Mouse (Mus musculus) left cerebral cortex, adult 11 months (tissue): ENCODE measurements around the gene Commd7.
A peak's percentile ranks its signal among the peaks of the same experiment; 100 is the strongest.

ENCODE experiments used
- DNase-seq: peaks from one replicate; pipeline ENCODE4 v3.0.0; 2022; ENCODE audit warnings: low spot score

The Commd7 gene

DNA sequence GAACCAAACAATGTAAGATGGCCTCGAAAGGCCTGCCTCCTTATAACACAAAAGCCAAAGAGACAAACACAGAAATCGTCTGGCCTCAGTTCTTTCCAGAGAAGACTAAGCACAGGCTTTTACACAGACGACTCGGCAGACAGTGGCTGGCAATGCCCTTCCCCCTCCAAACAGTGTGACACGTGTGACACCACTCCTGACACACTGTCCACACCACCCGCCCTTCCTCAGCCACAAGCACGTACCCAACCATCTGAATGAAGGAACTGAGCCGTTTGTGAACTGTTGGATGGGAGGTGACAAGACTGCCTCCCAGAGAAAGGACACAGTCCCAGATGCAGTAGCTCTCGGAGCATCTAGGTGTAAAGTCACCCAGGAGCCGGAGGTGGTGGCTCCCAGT lies 13.7 kb downstream of the Commd7 start:
- no peak for DNase-seq

DNA sequence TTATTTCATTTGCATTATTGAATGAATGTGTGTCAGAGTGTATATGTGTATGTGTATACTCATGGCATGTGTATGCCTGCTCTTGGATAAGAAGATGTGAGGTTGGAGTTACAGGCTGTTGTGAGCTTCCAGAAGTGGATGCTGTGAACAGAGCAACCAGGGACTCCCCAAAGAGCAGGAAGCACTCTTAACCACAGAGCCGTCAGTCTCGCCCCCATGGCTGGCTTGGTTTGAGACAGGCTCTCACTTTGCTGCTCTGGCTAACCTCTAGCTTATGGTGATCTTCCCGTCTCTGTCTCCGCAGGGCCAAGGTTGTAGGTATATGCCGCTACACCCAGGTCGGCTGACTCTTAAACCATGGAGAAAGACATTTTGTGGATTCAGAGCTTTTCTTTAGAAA lies 14.1 kb downstream of the Commd7 start:
- no peak for DNase-seq

DNA sequence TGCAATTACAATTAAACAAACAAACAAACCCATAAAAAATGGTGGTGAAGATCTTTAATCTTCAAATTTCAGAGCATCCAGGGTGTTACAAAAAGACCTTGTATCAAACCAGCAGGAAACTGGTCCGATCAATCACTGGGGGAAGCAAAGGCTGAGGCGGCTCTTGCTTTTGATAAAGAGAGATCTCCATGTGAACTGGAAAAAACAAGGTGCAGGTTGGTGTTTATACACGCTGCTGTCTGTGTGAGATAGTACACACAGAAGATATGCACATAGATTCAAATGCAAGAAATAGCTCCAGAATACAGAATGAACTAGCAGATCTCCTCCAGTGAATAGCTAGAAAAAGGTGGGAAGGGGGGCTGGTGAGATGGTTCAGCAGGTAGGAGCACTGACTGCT lies 15.7 kb downstream of the Commd7 start:
- DNase-seq = no peak

DNA sequence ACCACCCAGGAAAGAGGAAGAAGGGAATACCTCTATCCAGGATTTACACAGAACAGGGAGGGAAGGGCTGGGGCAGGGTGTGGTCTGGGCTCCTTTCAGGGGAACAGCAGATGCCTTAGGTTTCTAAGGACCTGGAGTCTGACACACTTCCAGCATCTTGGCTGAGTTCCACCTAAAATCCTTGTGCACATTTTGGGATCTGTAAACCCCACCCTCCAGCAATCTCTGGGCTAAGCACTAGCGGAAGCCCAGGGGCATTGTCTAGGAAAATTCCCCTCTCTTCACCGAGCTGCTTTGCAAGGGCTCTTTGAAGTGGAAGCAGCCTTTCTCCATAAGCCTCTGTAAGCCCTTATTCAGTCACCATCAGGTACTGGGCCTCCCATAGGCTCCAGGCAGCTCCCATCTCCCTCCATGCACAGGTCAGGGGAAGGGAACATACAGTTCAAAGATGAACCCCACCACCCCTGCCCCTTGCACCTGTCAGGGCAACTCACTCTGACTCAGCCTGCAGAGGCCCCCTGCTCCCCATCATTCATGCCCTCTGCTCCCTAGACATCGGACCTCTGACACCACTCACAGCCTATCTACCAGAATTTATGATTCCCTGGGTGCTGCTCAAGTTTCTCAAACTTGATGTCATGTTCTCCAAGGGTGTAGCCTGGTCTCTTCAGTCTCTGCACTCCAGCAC lies 19.8 kb downstream of the Commd7 start:
- no peak for DNase-seq

DNA sequence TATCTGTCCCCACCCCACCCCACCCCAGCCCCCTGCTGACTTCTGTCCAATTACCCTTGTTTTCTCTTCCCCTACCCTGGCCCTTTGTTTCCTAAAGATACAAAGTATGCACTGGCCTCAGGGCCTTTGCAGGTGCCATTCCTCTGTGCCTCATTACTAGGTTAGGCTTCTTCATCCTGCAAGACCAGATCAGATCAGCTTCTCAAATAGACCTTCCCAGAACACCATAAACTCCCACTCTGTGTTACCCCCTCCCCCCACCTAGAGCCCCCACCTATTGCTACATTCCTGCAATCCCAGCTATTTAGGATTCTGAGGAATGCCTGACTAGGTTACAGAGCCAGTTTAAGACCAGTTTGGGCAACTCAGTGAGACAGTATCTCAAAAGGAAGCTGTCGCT lies 20.8 kb downstream of the Commd7 start:
- DNase-seq = no peak

DNA sequence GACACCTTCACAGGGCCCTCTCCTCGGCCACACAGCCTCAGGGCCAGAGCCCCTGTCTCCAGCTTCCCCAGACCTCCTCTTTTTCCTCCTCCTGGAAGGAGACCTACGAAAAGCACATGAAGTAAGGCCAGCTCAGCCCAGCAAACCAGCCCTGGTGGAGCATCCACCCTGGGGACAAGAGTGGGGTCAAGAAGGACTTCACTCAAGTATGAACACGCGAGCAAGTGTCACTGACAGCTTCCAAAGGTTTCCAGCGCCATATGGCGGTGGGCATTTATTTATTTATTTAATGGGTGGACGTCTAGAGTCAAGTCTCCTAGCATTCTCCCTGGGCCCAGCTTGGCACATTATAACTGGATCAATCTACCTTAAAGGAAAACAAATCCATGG lies 21.3 kb downstream of the Commd7 start:
- no peak for DNase-seq

DNA sequence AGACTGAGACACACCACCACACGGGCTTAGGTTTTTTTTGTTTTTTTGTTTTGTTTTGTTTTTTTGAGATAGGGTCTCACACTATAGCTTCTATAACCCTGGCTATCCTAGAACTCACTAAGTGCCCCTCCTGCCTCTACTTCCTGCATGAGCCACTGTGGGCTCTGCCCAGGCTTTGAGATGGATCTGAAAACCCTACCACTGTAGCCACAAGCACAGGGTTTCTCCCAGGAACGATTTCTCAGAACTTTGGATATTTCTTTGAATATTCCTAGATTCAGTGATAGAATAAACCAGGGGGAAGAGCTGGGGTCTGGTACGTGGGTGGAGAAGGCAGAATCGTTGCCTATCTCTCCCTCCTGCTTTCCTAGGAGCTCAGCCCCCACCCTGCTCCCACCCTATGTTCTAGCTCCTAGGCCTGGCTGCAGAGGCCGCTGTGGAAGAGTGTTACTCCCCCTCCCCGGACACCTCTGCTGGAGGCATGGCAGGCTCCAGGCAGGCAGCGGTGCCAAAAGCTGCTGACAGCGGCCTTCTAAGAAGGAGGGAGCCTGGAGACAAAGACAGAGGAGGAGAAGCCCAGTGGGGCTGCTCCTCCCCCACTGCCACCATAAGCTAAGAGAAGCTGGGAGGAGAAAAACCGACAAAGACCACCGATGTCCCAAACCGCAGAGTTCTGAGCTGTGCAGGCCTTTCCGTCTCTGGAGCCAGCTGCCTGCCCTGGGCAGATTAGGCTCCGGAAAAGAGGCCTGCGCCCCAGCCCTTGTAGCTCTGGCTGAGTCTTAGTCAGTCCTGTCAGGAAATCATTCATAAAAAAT lies 21.9 kb downstream of the Commd7 start:
- DNase-seq = no peak

DNA sequence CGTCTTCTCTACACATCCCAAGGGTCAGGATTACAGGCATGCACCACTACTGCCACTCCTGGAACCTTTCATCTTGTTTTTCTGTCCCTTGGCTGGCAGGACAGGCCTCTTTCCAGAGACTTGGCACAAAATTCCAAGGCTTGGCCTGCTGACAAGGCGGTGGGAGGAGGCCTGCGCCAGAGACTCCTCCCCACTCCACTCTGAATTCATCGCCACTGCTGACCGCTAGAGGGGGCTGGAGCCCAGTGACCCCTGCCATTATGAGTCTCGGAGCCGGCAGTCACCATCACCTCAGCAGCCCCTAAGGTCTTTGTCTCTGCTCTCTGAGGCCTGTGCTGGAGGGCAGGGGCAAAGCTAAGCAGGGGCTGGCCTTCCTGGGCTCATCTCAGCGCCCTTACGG lies 23.0 kb downstream of the Commd7 start:
- DNase-seq = peak; percentile 60

DNA sequence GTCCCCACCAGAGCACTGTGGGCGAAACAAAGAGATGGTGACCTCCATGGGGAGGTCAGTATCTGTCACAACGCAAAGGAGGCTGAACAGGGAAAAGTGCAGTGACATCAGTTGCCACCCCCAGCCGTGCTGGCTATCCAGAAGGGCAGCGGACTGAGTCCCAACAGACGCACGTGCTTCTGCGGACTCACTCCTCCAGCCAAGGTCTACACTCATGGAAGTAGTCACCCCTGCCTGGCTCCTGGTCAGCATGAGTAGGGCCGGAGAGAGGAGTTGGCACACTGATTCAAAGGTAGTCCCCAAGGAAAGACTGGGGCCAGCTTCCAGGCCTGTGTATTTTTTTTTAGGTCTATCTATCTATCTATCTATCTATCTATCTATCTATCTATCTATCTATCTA lies 23.5 kb downstream of the Commd7 start:
- DNase-seq = no peak

DNA sequence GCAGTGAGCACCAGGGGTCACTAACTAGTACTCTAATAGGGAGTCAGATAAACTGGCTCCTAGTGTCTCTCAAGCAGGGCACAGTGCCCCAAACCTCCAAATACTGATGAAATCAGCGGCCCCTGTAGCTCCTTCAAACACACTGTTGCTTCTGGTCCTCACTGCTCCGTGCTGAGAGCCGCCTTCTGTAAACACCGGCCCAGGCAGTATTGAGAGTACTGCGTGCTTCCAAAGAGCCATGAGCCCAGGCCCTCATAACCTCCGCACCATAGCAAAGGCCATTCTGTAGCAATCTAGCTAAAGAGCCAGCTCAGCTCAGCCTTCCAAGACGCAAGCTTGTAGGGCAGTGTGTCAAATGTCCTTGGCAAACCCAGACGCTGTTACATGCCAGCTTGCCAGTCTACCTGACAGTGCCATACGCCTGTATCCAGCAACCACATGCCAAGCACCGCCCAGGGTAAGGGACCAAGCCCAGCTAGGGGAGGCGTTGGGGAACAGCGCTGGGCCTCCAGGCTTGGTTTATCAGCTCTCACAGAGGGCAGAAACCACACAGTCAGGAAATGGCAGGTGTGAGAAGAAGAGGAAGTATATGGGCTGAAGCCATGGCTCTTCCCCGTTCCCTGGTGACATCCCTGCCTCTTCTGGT lies 24.6 kb downstream of the Commd7 start:
- no peak for DNase-seq

DNA sequence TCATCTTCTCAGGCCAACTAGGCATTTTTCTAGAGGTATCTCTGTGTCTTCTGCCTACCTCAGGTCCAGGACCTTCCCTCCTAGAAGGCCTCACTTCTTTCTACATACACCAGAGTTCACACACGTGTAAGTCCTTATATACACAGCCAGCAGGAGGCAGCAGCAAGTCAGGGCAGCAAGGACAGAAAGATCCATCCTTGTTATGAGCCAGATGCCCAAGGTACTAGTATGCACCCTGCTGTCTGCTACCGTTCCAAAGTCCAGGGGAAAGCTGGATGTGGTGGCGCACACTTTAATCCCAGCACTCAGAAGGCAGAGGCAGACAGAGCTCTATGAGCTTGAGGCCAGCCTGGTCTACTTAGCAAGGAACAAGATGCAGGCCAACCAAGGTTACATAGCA lies 26.2 kb downstream of the Commd7 start:
- DNase-seq = no peak

DNA sequence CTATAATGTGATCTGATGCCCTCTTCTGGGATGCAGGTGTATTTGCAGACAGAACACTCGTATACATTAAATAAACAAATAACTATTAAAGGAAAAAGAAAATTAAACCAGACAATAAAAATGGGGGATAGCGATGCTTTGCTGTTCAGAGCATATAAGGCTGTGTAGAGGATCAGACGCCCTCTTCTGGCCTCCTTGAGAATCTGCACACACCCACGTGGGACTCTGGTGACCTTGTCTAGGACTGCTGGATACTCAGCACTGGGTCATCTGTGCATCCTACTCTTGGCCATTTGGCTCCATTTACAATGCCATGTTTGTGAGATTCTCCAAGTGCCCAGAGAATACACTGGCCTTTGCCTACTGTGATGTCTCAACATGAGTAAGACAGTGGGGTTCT lies 28.9 kb downstream of the Commd7 start:
- no peak for DNase-seq

DNA sequence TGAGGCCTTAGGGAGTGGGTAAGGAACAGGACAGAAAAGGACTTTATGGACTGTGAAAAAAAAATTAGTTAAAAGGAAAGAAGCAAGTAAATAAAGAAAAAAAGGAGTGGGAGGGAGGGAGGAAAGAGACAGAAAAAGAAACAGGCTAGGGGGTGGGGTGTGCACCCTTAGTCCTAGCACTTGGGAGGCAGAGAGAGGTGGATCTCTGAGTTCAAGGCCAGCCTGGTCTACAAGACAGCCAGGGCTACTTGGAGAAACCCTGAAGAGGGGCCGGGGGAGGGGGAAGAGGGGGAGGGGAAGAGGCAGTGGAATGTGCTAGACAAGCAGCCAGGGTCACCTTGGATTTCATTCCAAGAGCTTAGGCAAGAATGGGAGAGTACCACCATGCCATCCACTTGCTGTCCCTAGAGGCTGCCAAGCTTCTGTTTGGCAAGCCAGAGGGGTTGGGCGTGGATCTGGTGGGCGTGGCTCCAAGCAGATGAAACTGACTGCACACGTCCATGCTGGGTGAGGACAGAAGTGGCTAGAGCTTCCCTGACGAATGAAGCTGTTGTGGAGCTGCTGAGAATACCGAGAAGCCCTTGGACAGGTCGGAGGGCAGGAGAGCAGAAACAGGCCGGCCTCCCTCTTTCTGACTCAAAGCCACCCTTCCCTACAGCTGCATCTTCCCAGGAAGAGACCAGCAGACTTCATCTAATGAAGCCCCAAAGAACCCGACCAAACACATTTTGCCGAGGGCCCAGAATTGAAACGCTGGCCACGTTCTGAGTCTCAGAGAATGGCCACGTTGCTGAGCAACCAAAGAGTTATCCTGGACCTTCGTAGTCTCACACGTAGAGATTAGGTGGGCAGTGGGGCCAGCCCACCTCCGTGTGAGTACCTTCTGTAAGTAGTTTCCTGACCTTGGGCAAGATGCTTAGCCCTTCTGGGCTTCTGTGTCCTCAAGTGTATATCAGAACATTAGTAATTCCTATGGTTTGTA lies 31.6 kb downstream of the Commd7 start:
- no peak for DNase-seq

DNA sequence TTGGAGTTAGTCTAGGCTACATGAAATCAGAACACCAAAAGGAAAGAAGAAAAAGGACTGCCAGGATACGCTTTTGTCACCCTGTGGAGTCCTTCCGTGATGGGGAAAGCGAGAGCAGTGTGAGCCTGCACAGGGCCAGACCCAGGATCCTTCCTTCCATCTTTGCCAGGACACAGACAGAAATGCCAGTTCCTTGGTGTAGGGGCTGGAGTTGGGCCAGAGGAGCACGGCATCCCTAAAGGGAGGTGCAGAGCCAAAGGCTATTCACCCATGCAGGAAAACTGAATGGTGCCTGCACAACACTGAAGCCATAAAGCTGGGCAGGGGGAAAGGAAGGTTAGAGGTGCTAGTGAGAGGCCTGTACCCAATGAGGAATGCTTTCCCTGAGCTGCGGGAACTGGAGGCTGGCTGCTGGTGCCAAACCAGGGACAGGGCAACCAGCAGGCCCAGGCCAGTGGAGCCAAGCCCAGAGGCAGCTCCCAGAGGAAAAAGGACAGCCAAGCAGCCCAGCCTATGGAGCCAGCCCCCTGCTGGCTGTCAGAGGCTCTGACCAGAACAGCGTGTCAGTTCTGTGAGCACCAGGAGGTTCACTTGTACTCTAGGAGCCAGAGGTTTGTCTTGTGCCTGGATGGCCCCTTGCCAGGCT lies 32.4 kb downstream of the Commd7 start:
- no peak for DNase-seq

DNA sequence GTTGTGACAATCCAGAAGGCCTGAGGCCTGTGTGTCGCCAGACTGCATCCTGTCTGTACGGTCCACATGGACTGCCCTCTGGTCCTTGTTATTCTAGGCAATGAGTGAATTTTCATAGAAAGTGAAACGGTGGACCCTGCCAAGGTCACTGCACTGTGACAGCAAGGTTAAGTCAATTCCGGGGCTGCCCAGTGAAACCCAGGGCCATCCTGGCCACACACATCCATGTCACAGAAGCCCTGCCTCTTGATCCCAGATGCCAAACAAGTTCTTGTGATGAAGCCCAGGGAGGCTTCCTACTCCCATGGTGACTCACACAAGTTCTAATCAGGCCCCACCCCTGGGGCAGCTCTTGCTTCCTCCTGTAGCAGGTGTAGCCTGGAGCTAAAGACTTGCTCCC lies 35.0 kb downstream of the Commd7 start:
- DNase-seq = no peak

DNA sequence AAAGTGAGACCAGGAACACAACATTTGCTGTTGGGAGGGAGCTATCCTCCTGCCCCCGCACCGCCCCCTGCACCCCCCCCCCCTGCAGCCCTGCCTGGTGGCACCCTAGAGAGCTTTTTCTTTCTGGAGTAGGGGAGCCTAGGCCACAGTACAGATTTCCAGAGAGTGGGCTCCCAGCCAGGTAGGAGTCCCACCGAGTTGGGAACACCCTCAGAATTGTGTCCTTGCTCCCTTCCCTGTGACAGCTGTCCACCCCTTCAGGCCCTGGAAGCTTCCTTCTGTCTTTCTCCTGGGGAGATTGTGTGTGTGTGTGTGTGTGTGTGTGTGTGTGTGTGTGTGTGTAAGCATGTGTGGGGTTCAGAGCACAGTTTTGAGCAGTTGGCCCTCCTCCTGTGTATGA lies 35.6 kb downstream of the Commd7 start:
- no peak for DNase-seq

DNA sequence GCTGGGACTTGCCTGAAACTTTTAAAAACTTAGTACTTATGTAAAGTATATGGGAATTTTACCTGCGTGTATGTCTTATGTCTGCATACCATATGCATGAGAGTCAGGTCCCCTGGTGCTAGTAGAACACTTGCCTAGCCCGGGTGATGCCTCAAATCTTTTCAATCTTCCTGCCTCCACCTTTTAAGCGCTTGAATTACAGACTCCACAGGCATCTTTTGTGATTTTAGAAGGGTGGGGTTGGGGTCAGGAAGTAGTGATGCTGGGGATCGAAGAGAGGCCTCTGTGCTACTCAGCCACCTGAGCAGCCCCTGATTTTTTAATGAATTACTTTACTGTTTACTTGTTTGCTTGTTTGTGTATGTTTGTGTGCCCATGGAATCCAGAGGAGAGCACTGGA lies 37.6 kb downstream of the Commd7 start:
- DNase-seq = no peak

DNA sequence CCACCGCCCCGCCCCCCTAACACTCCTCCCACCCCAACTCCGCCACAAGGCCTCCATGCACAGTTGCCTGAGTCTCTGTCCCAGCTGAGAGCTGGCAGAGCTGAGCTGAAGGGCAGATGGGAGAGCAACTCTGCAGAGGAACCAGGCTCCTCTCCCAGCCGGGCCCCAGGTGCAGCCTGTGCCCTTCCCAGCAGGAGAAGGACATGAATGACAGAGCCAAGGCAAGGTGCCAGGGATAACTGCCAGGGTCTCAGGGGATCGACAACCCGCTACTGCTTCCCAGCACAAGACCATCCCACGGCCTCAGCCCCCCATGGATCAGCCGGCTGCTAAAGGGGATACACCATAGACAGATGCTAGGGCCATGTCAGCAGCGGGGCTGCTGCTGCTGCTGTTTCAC lies 39.4 kb downstream of the Commd7 start:
- no peak for DNase-seq

DNA sequence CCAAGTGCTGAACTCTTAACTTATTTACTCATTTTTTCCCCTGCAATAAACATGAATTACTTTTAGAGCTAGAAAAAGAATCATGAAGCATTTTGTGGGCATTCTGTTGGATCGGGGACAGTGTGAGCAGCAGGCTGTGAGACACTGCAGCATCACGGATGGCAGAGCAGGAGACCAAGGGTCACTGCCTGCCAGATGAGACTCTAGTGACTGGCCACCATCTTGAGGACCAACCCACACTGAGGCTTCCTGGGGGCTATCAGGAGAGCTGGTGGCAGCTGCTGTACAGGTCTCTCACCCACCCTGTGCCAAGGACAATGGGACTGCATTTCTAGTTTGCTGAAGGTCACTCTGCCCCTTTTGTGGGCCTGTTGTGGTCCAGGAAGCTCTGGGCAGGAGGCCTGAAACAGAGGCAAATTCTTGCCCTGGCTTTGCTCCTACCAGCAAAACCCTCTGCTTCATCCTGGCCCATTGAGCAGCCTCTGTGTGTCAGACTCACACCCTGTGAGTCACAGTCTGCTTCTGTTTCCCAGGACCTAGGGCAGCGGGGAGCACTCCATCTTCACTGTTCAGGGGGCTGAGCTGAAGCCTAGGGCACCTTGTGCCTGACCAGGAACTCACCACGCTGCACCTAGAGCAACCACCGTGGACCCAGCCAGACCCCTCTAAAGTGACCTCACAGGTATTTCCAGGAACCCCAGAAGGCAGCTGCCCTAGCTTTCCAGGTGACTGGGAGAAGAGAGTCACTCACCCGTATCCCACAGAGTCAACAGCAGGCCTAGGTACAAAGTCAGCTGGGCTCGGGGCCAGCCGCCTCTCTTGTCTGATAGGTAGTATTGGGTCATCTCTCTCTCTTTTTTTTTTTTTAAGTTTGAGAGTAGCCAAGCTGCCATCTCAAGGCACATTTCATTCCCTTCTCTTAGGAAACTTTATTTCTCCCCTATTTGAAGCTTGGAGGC lies 40.2 kb downstream of the Commd7 start:
- DNase-seq = no peak

DNA sequence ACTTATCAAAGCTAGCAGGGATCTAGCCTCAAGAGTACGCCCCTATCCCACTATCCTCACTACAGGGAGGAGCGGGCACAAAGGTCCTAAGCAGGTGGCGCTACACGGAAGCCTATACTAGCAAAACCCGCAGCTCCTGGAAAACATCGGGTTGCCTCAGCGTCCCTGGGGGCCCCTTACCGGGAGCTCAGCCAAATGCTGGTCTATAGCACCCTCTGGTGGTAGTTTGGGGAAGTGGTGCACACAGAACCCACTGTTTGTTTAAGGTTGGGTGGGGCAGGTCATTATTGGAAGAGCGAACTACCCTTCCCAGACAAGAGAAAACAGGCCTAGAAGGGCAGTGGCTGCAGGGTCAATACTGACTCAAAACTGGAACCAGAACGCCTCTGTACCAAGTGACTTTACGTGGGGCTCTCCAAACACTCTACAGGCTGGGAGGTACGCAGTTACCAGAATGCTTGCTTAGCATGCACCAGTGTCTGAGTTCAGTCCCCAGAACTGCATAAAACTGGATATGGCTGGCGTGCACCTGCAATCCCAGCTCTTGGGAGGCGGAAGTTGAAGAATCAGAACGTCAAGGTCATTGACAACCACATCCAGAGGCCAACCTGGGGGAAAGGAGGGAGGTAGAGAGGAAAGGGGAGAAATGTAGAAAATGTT lies 45.9 kb downstream of the Commd7 start:
- peak; percentile 47 for DNase-seq
